16 mouse cellular contexts compared by ENCODE assay signal in the genomic region with DNA sequence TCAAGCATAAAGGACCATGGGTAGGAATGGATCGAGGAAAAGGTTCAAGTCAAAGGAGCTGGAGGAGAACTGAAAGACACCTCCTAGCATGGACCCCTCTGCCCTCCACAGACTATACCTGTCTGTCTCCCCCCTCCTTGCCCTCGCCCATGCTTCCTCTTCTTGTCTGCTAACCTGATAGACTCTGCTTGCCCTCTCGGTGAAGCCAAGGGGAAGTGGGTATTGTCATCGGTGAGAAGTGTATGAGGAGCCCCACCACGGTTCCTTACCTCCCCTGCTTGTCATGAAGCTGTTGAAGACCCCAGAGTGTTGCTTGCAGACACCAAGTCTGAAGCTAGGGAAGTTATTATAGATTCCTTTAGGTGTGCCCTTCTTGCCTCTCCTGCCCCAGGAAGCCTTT. TPM values are rescaled to one million over a fixed set of nuclear protein-coding genes. Genes with fewer than 3 reads are reported as not detected.
DNase-seq lines count a peak whose midpoint lies in the region; ATAC-seq lines count a peak whose summit lies in the region.
"Had no signal": no experiment of that assay in that cellular context is flagged by ENCODE, and none has a peak within 500 bp of the region (broad histone marks: within the 10 kb centered on the region; RNA-seq: fewer than 3 reads in every experiment).

No protein-coding gene starts in this region.

- DNase-seq in heart, postnatal 14 days = no peak
- no peak for DNase-seq in lung, adult 18-20 months
- no peak for DNase-seq in cerebellum, adult 9-11 months
- DNase-seq in thymus, postnatal 25 days = no peak
- DNase-seq: adrenal gland, postnatal 36 days; cerebellum, adult 9-10 months; kidney, postnatal 14 days; lung, adult 2 months; midbrain, embryonic 14.5 days had no signal

- H3K4me2 ChIP-seq in heart, embryonic 13.5 days = 0 out of 2 replicates have a peak overlapping the region, but pooled peaks have one; percentile 1
- no peak overlapping the region for H3K4me2 ChIP-seq in lung, embryonic 16.5 days (ENCODE audit: low read depth, low read length)
- peak overlapping the region; percentile 66; the same call in 1 of the 2 replicates for H3K4me2 ChIP-seq in stomach, embryonic 15.5 days
- H3K4me2 ChIP-seq: forebrain, embryonic 13.5 days had no signal

- H3K9ac ChIP-seq in heart, embryonic 13.5 days = 0 out of 2 replicates have a peak overlapping the region, but pooled peaks have one; percentile 14
- peak overlapping the region; percentile 19 for H3K9ac ChIP-seq in lung, embryonic 16.5 days (ENCODE audit: low read length)
- no peak overlapping the region for H3K9ac ChIP-seq in stomach, embryonic 15.5 days
- H3K9ac ChIP-seq: forebrain, embryonic 13.5 days had no signal

- peak overlapping the region; percentile 87 for H3K27ac ChIP-seq in heart, embryonic 13.5 days (replicated peaks)
- peak overlapping the region; percentile 98 for H3K27ac ChIP-seq in lung, embryonic 16.5 days (ENCODE audit: low read length)
- peak overlapping the region; percentile 98 for H3K27ac ChIP-seq in stomach, embryonic 15.5 days
- H3K27ac ChIP-seq: forebrain, embryonic 13.5 days had no signal

- H3K4me3 ChIP-seq in heart, embryonic 13.5 days = no peak overlapping the region
- H3K4me3 ChIP-seq in lung, embryonic 16.5 days (ENCODE audit: low read length) = no peak overlapping the region
- no peak overlapping the region for H3K4me3 ChIP-seq in stomach, embryonic 15.5 days (replicated peaks)
- H3K4me3 ChIP-seq: forebrain, embryonic 13.5 days had no signal

- intact Hi-C loops in heart, postnatal 14 days (cut with DNase I) = no loop called here

- no peaks in the 10 kb centered on the region for H3K9me3 ChIP-seq in heart, embryonic 13.5 days
- no peaks in the 10 kb centered on the region for H3K9me3 ChIP-seq in lung, embryonic 16.5 days (ENCODE audit: control insufficient read depth, low read length)
- no peaks in the 10 kb centered on the region for H3K9me3 ChIP-seq in stomach, embryonic 15.5 days
- H3K9me3 ChIP-seq: forebrain, embryonic 13.5 days had no signal

- H3K27me3 ChIP-seq in heart, embryonic 13.5 days (replicated peaks) = peaks cover 5% of the 10 kb centered on the region; the same call in 1 of the 2 replicates
- no peaks in the 10 kb centered on the region for H3K27me3 ChIP-seq in lung, embryonic 16.5 days (ENCODE audit: control insufficient read depth, insufficient read depth, low read depth, low read length)
- H3K27me3 ChIP-seq in stomach, embryonic 15.5 days (replicated peaks) = no peaks in the 10 kb centered on the region
- H3K27me3 ChIP-seq: forebrain, embryonic 13.5 days had no signal

- no peak for ATAC-seq in heart, embryonic 13.5 days (ENCODE audit: extremely low read depth, insufficient number of reproducible peaks, low FRiP score, low TSS enrichment)
- ATAC-seq in lung, embryonic 16.5 days (ENCODE audit: low read depth) = no peak
- peak; percentile 66 for ATAC-seq in granulocyte monocyte progenitor cell, adult 5-6 weeks (replicated peaks; ENCODE audit: poor library complexity, severe bottlenecking)
- no peak for ATAC-seq in stomach, embryonic 15.5 days (ENCODE audit: insufficient read depth, low FRiP score, low read depth)
- ATAC-seq: CD4-positive, CD25-positive, alpha-beta regulatory T cell, adult 4 months; forebrain, embryonic 13.5 days had no signal

- peaks cover 54% of the 10 kb centered on the region for H3K4me1 ChIP-seq in heart, embryonic 13.5 days
- H3K4me1 ChIP-seq in lung, embryonic 16.5 days (replicated peaks; ENCODE audit: control insufficient read depth, insufficient read depth, low read length) = peaks cover 47% of the 10 kb centered on the region
- peaks cover 43% of the 10 kb centered on the region for H3K4me1 ChIP-seq in stomach, embryonic 15.5 days

- H3K36me3 ChIP-seq in heart, embryonic 13.5 days = no peaks in the 10 kb centered on the region
- no peaks in the 10 kb centered on the region for H3K36me3 ChIP-seq in lung, embryonic 16.5 days (ENCODE audit: control insufficient read depth, insufficient read depth, low read length)
- H3K36me3 ChIP-seq in stomach, embryonic 15.5 days = no peaks in the 10 kb centered on the region

- 57% methylated on average over 5 of the region's 5 CpGs for WGBS in heart, embryonic 13.5 days
- WGBS in lung, embryonic 16.5 days = 57% methylated on average over 5 of the region's 5 CpGs
- 59% methylated on average over 5 of the region's 5 CpGs for WGBS in stomach, embryonic 15.5 days

RNA-seq across cellular contexts. Expression of gene Ccdc33, which starts 41.7 kb away (rescaled TPM):
- 0.05 and 0.07 TPM in 2 replicates for polyA plus RNA-seq in heart, embryonic 13.5 days (2015; fragmentation: Nextera tagmentation; extraction: Ambion mirVana)
- under 1 TPM in 1 of 2 experiments, not detected in 1; 0.53 TPM for total RNA-seq in heart, postnatal 14 days (2021)
- 0.68 and 1.4 TPM in 2 replicates for polyA plus RNA-seq in lung, embryonic 16.5 days (2015; fragmentation: Nextera tagmentation; extraction: Ambion mirVana)
- total RNA-seq in granulocyte monocyte progenitor cell, adult 5-6 weeks (2014; fragmentation: Nextera tagmentation) = not detected in 2 replicates
- total RNA-seq in granulocyte monocyte progenitor cell, adult 5-6 weeks (2017) = not detected in 2 replicates
- polyA plus RNA-seq in stomach, embryonic 15.5 days (2015; fragmentation: Nextera tagmentation; extraction: Ambion mirVana) = 0.18 and 0.19 TPM in 2 replicates
- total RNA-seq: gastrocnemius, postnatal 4 days had no signal
- polyA plus RNA-seq: CD4-positive, CD25-positive, alpha-beta regulatory T cell, adult 4 months had no signal

RNA-seq across cellular contexts. Expression of gene Islr, which starts 43.8 kb away (rescaled TPM):
- polyA plus RNA-seq in heart, embryonic 13.5 days (2015; fragmentation: Nextera tagmentation; extraction: Ambion mirVana) = 18.6 and 23.3 TPM in 2 replicates
- 10 to 100 TPM; 44.0 to 44.6 TPM for total RNA-seq in heart, postnatal 14 days (2021)
- polyA plus RNA-seq in lung, embryonic 16.5 days (2015; fragmentation: Nextera tagmentation; extraction: Ambion mirVana) = 79.4 and 79.9 TPM in 2 replicates
- 0.17 TPM in 1 of 2 replicates, not detected in the other for total RNA-seq in granulocyte monocyte progenitor cell, adult 5-6 weeks (2014; fragmentation: Nextera tagmentation)
- not detected in 2 replicates for total RNA-seq in granulocyte monocyte progenitor cell, adult 5-6 weeks (2017)
- 105 and 114 TPM in 2 replicates for polyA plus RNA-seq in stomach, embryonic 15.5 days (2015; fragmentation: Nextera tagmentation; extraction: Ambion mirVana)

RNA-seq across cellular contexts. Expression of gene Islr2, which starts 43.8 kb away (rescaled TPM):
- polyA plus RNA-seq in heart, embryonic 13.5 days (2015; fragmentation: Nextera tagmentation; extraction: Ambion mirVana) = 0.05 and 0.17 TPM in 2 replicates
- 1 to 10 TPM; 3.0 to 3.3 TPM for total RNA-seq in heart, postnatal 14 days (2021)
- polyA plus RNA-seq in lung, embryonic 16.5 days (2015; fragmentation: Nextera tagmentation; extraction: Ambion mirVana) = 0.25 and 0.38 TPM in 2 replicates
- total RNA-seq in granulocyte monocyte progenitor cell, adult 5-6 weeks (2014; fragmentation: Nextera tagmentation) = not detected in 2 replicates
- total RNA-seq in granulocyte monocyte progenitor cell, adult 5-6 weeks (2017) = not detected in 2 replicates
- 1.5 and 1.7 TPM in 2 replicates for polyA plus RNA-seq in stomach, embryonic 15.5 days (2015; fragmentation: Nextera tagmentation; extraction: Ambion mirVana)
- polyA plus RNA-seq: CD4-positive, CD25-positive, alpha-beta regulatory T cell, adult 4 months had no signal
